Mouse (Mus musculus) bone marrow macrophage, adult 2 months (primary cell): Measurements from ENCODE around the gene Angpt4. TPM values are rescaled to one million over a fixed set of nuclear protein-coding genes. Genes with fewer than 3 reads are reported as not detected.

ENCODE experiments used
- H3K27ac ChIP-seq: 2 replicates; pipeline ENCODE4 v1.5.1; 2012; ENCODE audit warnings: low read depth, low read length; ENCODE audit not compliant: insufficient read depth
- H3K4me1 ChIP-seq: 2 replicates; pipeline ENCODE4 v1.6.1; 2012; ENCODE audit warnings: low read length; ENCODE audit not compliant: control insufficient read depth, insufficient read depth
- H3K4me3 ChIP-seq: 2 replicates; pipeline ENCODE4 v1.5.1; 2012; ENCODE audit warnings: mild to moderate bottlenecking, low read length, moderate library complexity; ENCODE audit not compliant: insufficient read depth
- CTCF ChIP-seq: IDR thresholded peaks from 2 replicates; pipeline ENCODE4 v1.5.1; 2012; ENCODE audit warnings: low read depth, mild to moderate bottlenecking, low read length, moderate library complexity
- POLR2A ChIP-seq: IDR thresholded peaks from 2 replicates; pipeline ENCODE4 v1.6.1; 2012; ENCODE audit warnings: mild to moderate bottlenecking, low read depth, low read length, borderline replicate concordance
- polyA plus RNA-seq: library from polyadenylated mRNA; stranded (reverse); fragments of >200 nt; gene quantifications from 2 replicates; pipeline ENCODE4 v1.2.4, GENCODE M21; 2012; ENCODE audit not compliant: missing spikeins, insufficient read depth, insufficient read length

Angpt4 gene
- polyA plus RNA-seq, 1 experiment = not detected

DNA sequence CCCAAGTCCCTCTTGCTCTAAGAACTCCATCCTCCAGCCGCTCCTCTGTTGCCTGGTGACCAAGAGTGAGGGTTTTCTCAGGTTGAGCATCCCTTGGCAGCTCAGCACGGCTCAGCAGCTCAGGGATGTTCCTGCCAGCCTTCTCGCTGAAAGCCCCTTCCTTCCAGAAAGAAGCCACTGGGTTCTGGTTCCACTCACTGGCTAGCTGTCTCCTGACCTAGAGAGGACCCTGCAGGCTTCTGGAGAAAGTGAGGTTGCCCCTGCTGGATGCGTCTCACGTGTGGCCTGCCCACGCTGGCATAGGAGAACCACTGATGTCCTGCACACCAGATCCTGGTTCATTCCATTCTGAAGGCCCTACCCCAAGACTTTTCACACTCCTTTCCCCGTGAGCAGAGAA is 58.0 kb downstream of the Angpt4 start:
- peaks cover 33% of the 10 kb centered on the region for H3K4me1 ChIP-seq
- no peak overlapping the region for H3K27ac ChIP-seq
- TF ChIP-seq CTCF (no peak), POLR2A (no peak)
- H3K4me3 ChIP-seq = no peak overlapping the region

DNA sequence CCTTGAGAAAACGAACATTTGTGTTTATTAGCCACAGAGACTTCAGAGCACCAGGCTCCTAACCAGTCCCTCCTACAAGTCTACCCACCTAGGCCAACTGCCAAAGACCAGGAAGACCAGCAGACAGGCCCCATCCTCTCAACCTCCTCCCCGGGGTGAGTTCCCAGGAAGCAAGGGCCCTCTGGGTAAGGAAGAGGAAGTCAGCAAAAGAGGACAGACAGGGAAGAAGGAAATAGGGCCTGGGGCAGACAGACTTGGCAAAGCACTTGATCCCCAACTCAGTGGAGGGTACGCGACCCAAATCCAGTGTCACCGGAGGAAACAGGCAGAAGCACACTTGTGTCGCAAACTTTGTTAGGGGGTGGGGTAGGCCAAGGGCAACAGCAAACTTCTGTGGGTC is 58.4 kb downstream of the Angpt4 start:
- no peak overlapping the region for H3K4me3 ChIP-seq
- peaks cover 37% of the 10 kb centered on the region for H3K4me1 ChIP-seq
- TF ChIP-seq CTCF = no peak
- TF ChIP-seq POLR2A = no peak

DNA sequence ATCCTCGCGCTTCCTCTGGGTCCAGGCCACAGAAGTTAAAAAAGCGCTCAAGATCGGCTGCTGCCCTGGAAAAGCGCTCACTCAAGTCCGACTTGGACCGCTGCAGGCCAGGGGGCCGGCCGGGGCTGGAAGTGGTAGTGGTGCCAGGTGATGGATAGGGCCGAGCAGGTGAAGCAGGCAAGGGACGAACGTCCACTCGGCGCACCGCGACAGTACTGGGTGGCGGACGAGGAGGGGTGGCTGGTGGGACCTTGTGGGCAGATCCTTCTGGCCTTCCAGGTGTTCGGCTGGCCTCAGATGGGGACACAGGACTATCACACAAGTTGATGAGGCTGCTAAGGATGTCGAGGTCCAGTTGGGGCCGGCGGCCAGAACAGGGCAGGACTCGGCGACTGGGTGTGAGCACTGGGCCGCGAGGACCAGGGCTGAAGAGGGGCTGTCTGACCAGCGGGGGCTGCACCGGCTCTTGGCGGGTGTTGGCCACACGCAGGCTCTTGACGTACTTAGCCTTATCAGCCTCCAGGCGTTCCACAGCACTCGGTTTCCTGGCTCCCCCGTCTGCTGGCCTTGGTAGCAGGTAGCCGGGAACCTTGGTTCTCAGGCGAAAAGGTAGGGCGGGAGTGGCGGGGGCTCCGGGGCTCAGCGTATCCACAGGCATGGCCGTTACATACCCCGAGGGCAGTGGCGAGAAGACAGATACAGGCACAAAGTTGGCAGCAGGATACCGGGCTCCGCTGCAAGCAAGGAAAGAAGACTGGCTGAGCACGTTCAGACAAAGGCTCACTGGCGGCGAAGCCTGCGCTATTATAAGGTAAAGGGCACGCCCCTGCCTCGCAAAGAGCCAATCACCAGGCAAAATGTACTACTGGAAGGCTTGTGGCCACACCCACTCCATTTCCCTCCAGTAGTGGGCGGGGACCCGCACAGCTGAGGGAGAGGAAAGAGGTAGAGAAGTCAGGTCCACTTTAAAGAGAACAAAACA is 59.5 kb downstream of the Angpt4 start:
- TF ChIP-seq POLR2A (no peak), CTCF (no peak)
- Histone ChIP-seq H3K27ac (no peak overlapping the region), H3K4me3 (no peak overlapping the region), H3K4me1 (peaks cover 40% of the 10 kb centered on the region)

More for the DNA sequence above, 58.4 kb downstream of the Angpt4 start:
- H3K27ac ChIP-seq = no peak overlapping the region

DNA sequence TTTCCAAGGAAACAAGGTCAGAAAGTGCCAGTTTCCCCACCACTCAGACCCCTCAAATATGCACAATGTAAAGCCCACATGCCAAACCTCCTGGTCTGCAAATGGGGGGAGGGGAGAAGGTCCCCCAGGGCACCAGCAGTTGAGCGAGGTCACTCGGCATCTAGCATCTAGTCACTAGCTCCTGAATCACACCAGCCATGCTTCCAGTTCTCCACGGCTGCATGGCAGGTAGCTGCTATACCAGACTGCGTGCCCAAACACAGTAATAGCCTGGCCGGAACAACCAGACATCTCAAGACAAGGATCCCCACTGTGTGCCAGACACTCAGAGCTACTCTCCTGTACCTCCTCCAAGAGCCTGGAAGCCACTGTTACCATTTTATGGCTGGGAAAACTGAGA is 60.7 kb downstream of the Angpt4 start:
- H3K4me1 ChIP-seq = peaks cover 40% of the 10 kb centered on the region

DNA sequence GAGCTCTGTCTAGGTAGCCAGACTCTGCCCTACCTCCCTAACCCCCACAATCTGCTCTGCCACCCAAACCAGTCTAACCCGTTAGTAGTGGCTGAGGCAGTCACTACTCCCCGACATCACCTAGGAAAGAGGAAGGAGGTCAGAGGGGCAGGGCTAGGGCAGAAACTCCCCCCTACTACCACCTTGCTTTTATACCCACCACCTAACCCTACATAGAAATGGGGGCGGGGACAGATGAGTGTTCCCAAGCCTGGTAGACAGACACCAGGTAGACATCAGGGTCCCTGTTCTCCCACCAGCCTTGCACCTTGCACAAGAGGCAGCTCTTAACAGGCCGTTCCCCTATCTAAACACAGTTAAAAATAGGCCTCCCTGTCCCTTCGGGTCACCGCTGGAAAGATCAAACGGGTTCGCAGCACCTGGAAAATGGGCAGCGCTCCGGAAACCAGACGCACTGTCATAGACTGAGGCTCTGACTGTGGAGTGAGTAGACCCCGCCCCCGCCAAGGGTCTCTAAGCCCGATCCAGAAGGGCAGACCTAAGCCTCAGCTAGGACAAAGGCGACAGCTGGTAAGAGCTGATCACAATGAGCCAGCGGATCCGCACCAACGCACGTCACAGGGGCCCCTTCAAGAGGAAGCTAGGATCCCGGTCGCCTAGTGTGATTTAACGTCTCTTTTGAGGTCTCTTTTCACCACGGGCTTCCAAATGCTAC is 62.0 kb downstream of the Angpt4 start:
- TF ChIP-seq POLR2A (no peak), CTCF (no peak)
- Histone ChIP-seq H3K4me1 (peaks cover 41% of the 10 kb centered on the region), H3K4me3 (peak overlapping the region; percentile 54), H3K27ac (peak overlapping the region; percentile 22; the same call in 1 of the 2 replicates)

More for the DNA sequence above, 60.7 kb downstream of the Angpt4 start:
- TF ChIP-seq CTCF = no peak
- TF ChIP-seq POLR2A = no peak
- H3K27ac ChIP-seq = no peak overlapping the region
- H3K4me3 ChIP-seq = no peak overlapping the region

DNA sequence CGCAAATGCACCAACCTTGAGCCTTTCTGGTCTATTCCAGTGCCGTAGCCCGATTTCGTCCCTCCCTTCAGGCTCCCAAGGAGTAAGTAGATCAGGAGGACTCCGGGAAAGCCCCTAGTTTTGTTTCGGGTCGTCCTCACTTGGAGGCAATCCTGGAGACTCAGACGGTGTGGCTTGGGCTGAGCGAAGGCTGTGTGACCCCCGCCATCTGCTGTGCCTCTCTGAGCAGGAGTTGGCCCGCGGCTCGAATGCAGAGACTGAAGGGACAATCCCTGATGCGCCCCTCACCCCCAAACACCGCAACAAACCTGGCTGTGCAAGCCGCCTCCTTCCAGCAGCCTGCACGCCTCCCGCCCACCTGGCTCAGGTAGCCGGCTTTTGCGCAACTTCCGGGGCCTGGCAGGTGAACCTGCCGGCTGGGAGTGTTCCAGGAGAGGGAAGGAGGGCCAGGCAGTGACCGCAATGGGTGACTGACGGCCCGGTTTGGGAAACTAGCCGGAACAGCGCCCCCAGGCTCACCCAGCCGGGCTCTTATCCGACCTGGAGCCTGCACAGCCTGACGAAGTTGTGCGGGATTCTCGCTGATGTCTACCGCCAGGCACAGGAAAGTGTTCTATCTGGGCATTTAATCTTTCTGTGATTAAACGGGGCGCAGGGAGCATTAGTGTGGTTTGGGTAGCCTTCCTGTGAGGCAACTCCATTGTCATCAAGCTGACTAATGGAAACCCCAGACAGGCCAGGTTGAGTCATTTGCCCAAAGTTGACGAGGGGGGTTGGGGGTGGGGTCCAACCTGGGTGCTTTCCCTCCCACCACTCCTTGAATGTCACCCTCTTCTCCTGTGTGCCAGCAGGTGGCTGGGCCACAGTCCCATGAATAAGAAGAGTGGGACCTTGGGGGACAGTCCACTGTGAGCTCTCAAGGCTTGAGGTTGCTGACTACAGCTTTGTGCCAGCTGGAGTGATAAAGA is 62.9 kb downstream of the Angpt4 start:
- TF ChIP-seq CTCF (no peak; the same call in 1 of the 2 replicates), POLR2A (no peak)
- Histone ChIP-seq H3K4me1 (peaks cover 45% of the 10 kb centered on the region), H3K27ac (peak overlapping the region; percentile 22; the same call in 1 of the 2 replicates), H3K4me3 (peak overlapping the region; percentile 54)

DNA sequence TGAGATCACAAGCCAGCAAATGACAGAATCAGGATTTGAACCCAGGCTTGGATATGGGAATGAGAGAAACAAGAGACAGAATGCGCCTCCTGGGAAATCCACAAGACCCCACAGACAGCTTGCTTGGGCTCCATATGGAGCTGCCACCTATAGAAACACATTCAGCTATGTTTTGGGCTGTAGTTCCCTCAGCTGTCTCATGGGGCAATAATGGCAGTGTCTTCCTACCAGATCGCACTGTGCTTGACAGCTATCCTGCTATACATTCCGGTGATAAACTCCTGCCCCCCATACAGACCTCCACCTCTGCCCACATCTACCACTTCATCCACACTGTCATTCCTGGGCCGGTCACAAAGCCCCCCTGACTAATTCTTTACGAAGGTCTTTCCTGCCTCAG is 64.3 kb downstream of the Angpt4 start:
- TF ChIP-seq CTCF (no peak), POLR2A (no peak)
- H3K27ac ChIP-seq = no peak overlapping the region
- H3K4me3 ChIP-seq = no peak overlapping the region
- peaks cover 40% of the 10 kb centered on the region for H3K4me1 ChIP-seq

DNA sequence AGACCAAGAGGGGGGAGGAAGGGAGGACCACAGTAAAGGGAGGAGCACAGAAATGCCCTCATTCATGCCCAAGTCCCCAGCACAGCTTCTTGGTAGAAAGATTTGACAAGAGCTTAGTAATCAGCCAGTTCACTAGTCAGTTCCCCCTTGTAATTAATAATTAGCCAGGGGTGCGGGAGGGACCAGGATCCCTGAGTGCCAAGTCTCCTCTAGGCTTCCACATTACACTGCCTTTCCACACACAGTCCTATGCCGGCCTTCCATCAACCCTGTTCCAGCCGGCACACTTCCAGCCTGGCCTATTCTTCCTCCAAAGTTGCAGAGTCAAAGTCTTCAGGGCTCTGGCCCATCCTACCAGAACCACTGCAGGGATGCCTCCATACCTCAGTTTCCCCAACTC is 65.1 kb downstream of the Angpt4 start:
- H3K4me3 ChIP-seq = no peak overlapping the region
- H3K27ac ChIP-seq = no peak overlapping the region
- no peak for TF ChIP-seq POLR2A
- TF ChIP-seq CTCF = no peak
- peaks cover 45% of the 10 kb centered on the region for H3K4me1 ChIP-seq

DNA sequence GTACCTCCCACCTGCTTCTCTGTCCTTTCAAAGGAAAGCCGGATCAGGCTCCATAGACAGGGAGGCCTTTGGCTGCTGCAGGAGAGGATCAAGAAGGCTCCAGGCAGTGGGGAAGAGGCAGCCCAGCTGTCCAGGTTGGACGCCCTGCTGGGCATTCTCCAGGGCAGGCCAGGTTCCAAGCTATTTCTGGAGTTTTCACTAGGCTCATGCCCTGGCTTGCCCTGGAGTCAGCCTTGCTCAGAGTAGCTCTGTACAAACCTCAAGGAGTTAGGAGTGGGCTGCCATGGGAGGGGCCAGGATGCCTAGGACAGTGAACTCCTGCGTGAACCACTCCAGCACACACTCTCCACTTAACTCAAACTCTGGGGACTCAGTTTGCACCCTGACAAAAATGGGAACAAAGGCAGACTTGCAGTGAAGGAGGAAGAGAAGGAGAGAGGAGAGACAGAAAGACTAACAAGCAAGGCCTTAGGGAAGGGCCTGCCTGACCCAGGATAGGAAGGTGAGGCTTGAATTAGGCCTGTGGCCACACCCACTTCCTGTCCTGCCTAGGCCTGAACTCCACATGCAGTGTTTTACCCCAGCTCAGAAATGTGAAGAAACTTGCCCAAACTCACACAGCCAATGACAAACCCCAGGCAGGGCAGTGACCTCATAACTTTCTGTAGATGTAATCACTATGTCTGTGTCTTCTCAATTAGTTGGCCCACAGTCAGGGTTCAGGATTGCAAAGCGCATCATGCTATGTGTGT is 66.9 kb downstream of the Angpt4 start:
- peaks cover 37% of the 10 kb centered on the region for H3K4me1 ChIP-seq
- H3K4me3 ChIP-seq = no peak overlapping the region
- no peak overlapping the region for H3K27ac ChIP-seq
- TF ChIP-seq POLR2A = no peak
- no peak for TF ChIP-seq CTCF
